Mouse (Mus musculus): ENCODE data around the gene Arid3c. TPM values are rescaled to one million over a fixed set of nuclear protein-coding genes. Genes with fewer than 3 reads are reported as not detected.

Gene Arid3c
- total RNA-seq, 4 experiments from 2014 or later: not detected

DNA sequence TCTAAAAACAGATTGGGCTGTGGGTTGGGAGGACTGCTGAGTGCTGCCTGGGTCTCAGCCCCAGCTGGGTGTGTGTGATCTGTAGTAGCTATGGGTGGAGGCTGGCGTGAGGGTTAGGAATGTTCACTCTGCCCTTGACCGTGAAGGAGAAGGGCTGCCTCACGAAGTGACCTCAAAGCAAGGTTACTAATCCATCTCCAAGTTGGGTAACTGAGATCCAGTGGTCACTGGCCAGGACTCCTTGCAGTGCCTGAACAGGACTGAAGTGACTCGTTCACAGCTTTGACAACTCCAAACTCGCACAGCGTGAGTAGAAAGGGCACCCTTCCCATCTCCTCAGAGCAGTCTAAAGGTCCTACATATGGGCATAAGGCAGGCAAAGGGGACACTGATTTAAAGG lies 52.1 kb downstream of the Arid3c start:
- no peak for DNase-seq (ENCODE audit: low spot score in 2 of 2)

DNA sequence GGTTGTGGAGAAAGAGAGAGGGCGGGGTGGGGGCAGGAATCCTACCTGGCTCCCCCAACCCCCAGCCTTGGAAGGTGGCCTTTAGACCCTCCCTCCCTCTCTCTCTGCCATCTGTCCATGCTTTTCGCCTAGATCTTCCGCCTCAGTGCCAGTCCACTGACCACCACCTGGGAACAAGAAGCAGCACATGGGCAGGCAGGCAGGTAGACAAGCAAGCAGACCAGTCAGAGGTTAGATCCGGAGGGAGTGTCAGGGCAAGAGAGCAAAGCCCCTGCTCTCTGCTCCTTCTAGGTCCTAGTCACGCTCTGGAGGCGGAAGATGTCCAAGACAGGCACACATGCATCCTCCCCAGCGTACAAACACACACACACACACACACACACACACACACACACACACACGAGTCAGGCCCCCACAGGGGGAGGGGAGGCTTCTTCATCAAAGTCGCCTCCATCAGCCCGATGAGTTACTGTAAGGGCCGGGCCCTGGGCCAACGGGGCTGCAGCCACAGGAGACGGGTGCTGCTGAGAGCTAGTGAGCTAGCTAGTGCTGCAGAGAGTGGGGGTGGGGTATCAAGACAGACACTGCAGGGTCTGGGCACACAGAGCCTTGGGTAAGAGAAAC lies 53.8 kb downstream of the Arid3c start:
- DNase-seq (ENCODE audit: low spot score in 2 of 2): no peak

DNA sequence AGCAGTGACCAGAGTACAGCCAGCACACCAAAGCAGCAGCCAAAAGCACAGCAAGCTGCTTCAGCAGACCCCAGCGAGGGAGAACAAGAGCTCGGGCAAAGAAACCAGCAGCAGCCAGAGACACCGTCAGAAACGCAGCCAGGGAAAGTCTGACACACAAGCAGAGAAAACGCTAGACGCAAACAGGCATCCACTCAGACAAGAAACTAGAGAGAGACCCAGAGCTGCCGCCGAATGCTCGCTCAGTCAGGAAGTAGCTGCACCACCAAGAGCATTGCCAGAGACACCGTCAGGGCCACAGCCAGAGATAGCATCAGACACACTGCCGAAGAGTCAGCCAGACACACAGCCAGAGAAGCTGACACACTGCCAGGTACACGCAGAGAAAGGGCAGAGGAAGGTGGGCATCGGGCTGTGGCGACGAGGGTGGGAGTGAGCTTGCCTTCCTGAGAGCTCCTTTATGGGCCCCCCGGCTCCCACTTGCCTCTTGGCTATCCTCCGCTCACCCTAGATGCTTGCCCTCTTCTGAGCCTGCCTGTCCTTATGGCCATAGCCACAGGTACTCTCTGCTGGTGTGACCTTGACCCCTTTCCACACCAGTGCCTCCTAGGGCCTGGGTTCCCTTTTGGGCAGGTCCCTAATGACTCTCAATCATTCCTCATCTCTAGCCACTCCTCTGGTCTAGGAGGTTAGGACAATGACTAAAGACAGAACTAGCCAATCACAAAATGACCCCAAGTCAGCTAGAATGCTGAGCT lies 54.5 kb downstream of the Arid3c start:
- DNase-seq (ENCODE audit: low spot score in 2 of 2): no peak

Other genes starting within 250 kb of the Arid3c start
- 10 to 100 TPM; 19.3 to 32.8 (median 26.6) TPM for gene AI464131, start 228.1 kb downstream of the Arid3c start, total RNA-seq (2022)
- gene 1110017D15Rik, start 213.8 kb downstream of the Arid3c start, total RNA-seq (2022): 1 to 10 TPM; 3.2 to 5.0 (median 4.6) TPM
- 100 to 1,000 TPM; 152 to 178 (median 165) TPM for gene Fam219a, start 161.6 kb downstream of the Arid3c start, total RNA-seq (2022)
- gene Dnaic1, start 161.4 kb downstream of the Arid3c start, total RNA-seq (2022): 1 to 10 TPM; 3.6 to 8.4 (median 5.9) TPM
- gene Enho, start 90.8 kb downstream of the Arid3c start, total RNA-seq (2022): 10 to 100 TPM; 51.7 to 56.4 (median 54.1) TPM
- gene Cntfr, start 34.1 kb downstream of the Arid3c start, total RNA-seq (2022): 10 to 100 TPM; 84.3 to 93.9 (median 90.2) TPM
- gene Il11ra1, start 31.2 kb downstream of the Arid3c start, total RNA-seq (2022): 10 to 100 TPM; 39.9 to 44.4 (median 41.6) TPM
- 10 to 100 TPM; 25.7 to 31.7 (median 30.2) TPM for gene Rpp25l, start 17.6 kb downstream of the Arid3c start, total RNA-seq (2022)
- 100 to 1,000 TPM; 141 to 156 (median 152) TPM for gene Dctn3, start 8.0 kb downstream of the Arid3c start, total RNA-seq (2022)
- gene Galt, start 24.1 kb upstream of the Arid3c start, total RNA-seq (2022): 10 to 100 TPM; 52.0 to 67.1 (median 53.6) TPM
- gene Sigmar1, start 25.0 kb upstream of the Arid3c start, total RNA-seq (2022): 10 to 100 TPM; 37.7 to 46.8 (median 40.6) TPM
- gene Ccl27a, start 43.1 kb upstream of the Arid3c start, total RNA-seq (2022): 100 to 1,000 TPM; 121 to 139 (median 130) TPM
- gene Gm21541, start 172.5 kb upstream of the Arid3c start, total RNA-seq (2022): not detected
- gene Gm20878, start 210.4 kb upstream of the Arid3c start, total RNA-seq (2022): 10 to 100 TPM; 17.6 to 29.5 (median 18.1) TPM
- 1 to 10 TPM; 1.0 to 2.2 (median 1.4) TPM for gene Fam205a4, start 234.9 kb upstream of the Arid3c start, total RNA-seq (2022)

Data from layer of hippocampus, adult 8-10 months (tissue).